Mouse (Mus musculus) ES-E14 (cell line): ENCODE results near the gene Slc4a4.

ENCODE experiments used
- HCFC1 ChIP-seq: IDR thresholded peaks from 2 replicates; pipeline ENCODE4 v1.6.1; 2012; ENCODE audit warnings: low read length, inconsistent platforms, borderline replicate concordance; ENCODE audit not compliant: insufficient read depth
- MAFK ChIP-seq: IDR thresholded peaks from 2 replicates; pipeline ENCODE4 v1.6.1; 2014; ENCODE audit warnings: mild to moderate bottlenecking, low read depth, low read length, inconsistent platforms; ENCODE audit not compliant: insufficient read depth
- ZC3H11A ChIP-seq: IDR thresholded peaks from 2 replicates; pipeline ENCODE4 v1.6.1; 2012; ENCODE audit warnings: low read depth, mild to moderate bottlenecking, inconsistent platforms, low read length, borderline replicate concordance
- ZNF384 ChIP-seq: IDR thresholded peaks from 2 replicates; pipeline ENCODE4 v1.6.1; 2012; ENCODE audit warnings: low read depth, low read length, inconsistent platforms

GRCm38 (mm10) chr5:89077711-89078110 is 191.1 kb downstream of the Slc4a4 start:
- TF ChIP-seq MAFK (no peak), HCFC1 (no peak), ZC3H11A (no peak), ZNF384 (no peak)
